Mouse (Mus musculus) intestine, embryonic 16.5 days (tissue): ENCODE results near the gene Slf2. TPM values are rescaled to one million over a fixed set of nuclear protein-coding genes. Genes with fewer than 3 reads are reported as not detected.

ENCODE experiments used
- ATAC-seq: fragments of 200-750 bp; cut with Nextera tagmentation; 2 replicates; pipeline ENCODE4 v1.8.0; 2017; ENCODE audit warnings: moderate TSS enrichment, moderate library complexity
- H3K27ac ChIP-seq: fragments of 300-500 bp; sonication (generic); 2 replicates; pipeline ENCODE4 v1.5.1; 2014; ENCODE audit warnings: mild to moderate bottlenecking, low read length
- H3K27me3 ChIP-seq: fragments of 300-500 bp; sonication (generic); replicated peaks from 2 replicates; pipeline ENCODE4 v1.6.1; 2014; ENCODE audit warnings: low read length, control low read depth, mixed read lengths; ENCODE audit not compliant: control insufficient read depth, insufficient read depth
- H3K36me3 ChIP-seq: fragments of 300-500 bp; sonication (generic); 2 replicates; pipeline ENCODE4 v1.6.1; 2014; ENCODE audit warnings: low read length, control low read depth; ENCODE audit not compliant: control insufficient read depth, insufficient read depth
- H3K4me1 ChIP-seq: fragments of 300-500 bp; sonication (generic); 2 replicates; pipeline ENCODE4 v1.6.1; 2014; ENCODE audit warnings: low read length, control low read depth, mixed read lengths; ENCODE audit not compliant: control insufficient read depth, insufficient read depth
- H3K4me2 ChIP-seq: fragments of 300-500 bp; sonication (generic); 2 replicates; pipeline ENCODE4 v1.6.1; 2014; ENCODE audit warnings: low read depth, low read length, control low read depth
- H3K4me3 ChIP-seq: fragments of 300-500 bp; sonication (generic); 2 replicates; pipeline ENCODE4 v1.5.1; 2014; ENCODE audit warnings: mild to moderate bottlenecking, low read length
- H3K9ac ChIP-seq: fragments of 300-500 bp; sonication (generic); 2 replicates; pipeline ENCODE4 v1.6.1; 2014; ENCODE audit warnings: low read depth, low read length
- H3K9me3 ChIP-seq: fragments of 300-500 bp; sonication (generic); 2 replicates; pipeline ENCODE4 v1.6.1; 2016; ENCODE audit warnings: low read length, control low read depth; ENCODE audit not compliant: control insufficient read depth
- WGBS: fragments of 180-500 bp; shearing (Covaris S2); extraction: QIAGEN DNeasy Blood & Tissue Kit; methylation state at CpG from one replicate; pipeline ENCODE4 v1.1.7; 2014; 5-methylcytosine and 5-hydroxymethylcytosine counted together
- polyA plus RNA-seq: library from polyadenylated mRNA; unstranded; fragments of >200 nt; fragmentation: Nextera tagmentation; extraction: Ambion mirVana; gene quantifications from 2 replicates; pipeline ENCODE4 v1.2.1, GENCODE M21; 2015

The Slf2 gene
- polyA plus RNA-seq, 1 experiment from 2014 or later: 26.8 TPM

DNA sequence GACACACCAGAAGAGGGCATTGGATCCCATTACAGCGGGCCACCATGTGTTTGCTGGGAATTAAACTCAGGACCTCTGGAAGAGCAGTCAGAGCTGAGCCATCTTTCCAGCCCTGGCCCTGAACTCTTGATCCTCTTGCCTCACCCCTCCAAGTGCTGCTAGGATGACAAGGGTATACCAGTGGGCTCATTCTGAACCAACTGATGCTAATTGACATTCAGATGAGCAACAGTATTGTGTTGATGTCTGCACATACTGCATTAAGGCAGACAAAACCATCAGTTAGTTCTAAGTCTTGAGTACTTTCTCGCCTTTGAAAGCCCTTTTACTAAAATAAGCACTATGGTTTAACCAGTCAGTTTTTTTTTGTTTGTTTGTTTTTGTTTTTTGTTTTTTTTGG, 28.7 kb downstream of the Slf2 start:
- Histone ChIP-seq H3K9ac (no peak overlapping the region), H3K27ac (no peak overlapping the region), H3K4me3 (no peak overlapping the region), H3K4me1 (no peaks in the 10 kb centered on the region), H3K27me3 (no peaks in the 10 kb centered on the region), H3K4me2 (no peak overlapping the region), H3K36me3 (peaks cover 40% of the 10 kb centered on the region), H3K9me3 (no peaks in the 10 kb centered on the region)
- 98% methylated on average over 2 of the region's 2 CpGs for WGBS
- no peak for ATAC-seq

DNA sequence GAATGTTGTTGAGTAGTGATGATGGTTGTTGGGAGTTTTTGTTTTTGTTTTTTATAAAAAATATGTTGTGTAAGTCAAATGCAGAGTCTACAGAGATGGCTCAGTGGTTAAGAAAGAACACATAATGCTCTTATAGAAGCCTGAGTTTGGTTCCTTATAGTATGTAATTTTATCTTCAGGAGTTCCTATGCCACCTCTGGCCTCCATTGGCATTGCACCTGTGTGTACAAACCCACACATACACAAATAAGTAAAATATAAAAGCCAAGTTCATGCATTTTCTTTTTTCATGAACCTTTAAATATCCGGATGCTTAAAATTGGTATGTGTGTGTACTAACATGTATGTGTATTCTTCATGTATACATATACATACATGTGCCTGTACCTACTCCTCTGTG, 35.0 kb downstream of the Slf2 start:
- Histone ChIP-seq H3K27me3 (no peaks in the 10 kb centered on the region), H3K4me2 (no peak overlapping the region), H3K9me3 (no peaks in the 10 kb centered on the region), H3K4me3 (no peak overlapping the region), H3K4me1 (no peaks in the 10 kb centered on the region), H3K36me3 (peaks cover 33% of the 10 kb centered on the region), H3K9ac (no peak overlapping the region), H3K27ac (no peak overlapping the region)
- ATAC-seq: no peak
- 98% methylated on average over 1 of the region's 1 CpGs for WGBS

DNA sequence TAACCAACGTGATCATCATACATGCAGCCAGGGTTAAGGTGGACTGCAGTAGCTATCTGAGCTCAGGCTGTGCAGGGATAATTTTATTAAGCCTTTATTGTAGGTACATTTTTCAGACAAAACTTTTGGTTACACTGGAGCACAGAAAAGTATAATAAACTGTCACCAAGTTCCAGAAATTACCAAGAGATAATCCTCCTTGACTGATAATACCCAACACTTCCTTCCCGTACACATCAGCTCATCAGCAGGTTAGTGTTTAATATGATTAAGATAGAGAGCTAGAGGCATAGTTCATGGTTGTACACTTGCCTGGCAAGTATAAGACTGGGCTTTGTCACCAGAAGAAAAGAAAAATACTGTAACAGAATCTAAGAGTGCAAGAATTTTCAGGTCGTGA, 37.4 kb downstream of the Slf2 start:
- Histone ChIP-seq H3K4me1 (no peaks in the 10 kb centered on the region), H3K27ac (no peak overlapping the region), H3K4me3 (no peak overlapping the region), H3K36me3 (peaks cover 27% of the 10 kb centered on the region), H3K4me2 (no peak overlapping the region), H3K27me3 (no peaks in the 10 kb centered on the region), H3K9ac (no peak overlapping the region), H3K9me3 (no peaks in the 10 kb centered on the region)
- 80% methylated on average over 3 of the region's 3 CpGs for WGBS
- ATAC-seq: no peak

DNA sequence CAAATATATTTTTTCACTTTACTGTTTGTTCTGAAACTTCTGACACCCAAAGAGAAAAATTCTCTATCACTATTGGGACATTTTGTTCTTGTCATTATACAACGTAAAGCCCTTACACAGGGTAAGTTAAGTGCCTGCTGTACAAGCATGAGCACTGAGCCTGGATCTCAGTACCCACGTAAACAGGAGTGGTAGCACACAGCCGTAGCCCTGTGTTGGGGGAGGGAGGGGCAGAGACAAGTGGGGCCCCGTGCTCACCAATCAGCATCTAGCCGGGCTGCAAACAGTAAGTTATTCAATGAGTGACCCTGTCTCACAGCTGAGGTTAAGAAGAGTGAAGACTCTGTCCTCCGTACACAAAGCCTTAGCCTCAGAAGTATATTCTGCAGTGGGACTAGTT, 45.7 kb downstream of the Slf2 start:
- Histone ChIP-seq H3K27me3 (no peaks in the 10 kb centered on the region), H3K9me3 (no peaks in the 10 kb centered on the region), H3K9ac (no peak overlapping the region), H3K4me1 (peaks cover 6% of the 10 kb centered on the region; the same call in 1 of the 2 replicates), H3K27ac (no peak overlapping the region), H3K4me3 (no peak overlapping the region), H3K4me2 (no peak overlapping the region), H3K36me3 (peaks cover 28% of the 10 kb centered on the region; the same call in 1 of the 2 replicates)
- 0 out of 2 replicates have a peak, but pooled peaks have one; percentile 42 for ATAC-seq
- WGBS: 67% methylated on average over 6 of the region's 6 CpGs

DNA sequence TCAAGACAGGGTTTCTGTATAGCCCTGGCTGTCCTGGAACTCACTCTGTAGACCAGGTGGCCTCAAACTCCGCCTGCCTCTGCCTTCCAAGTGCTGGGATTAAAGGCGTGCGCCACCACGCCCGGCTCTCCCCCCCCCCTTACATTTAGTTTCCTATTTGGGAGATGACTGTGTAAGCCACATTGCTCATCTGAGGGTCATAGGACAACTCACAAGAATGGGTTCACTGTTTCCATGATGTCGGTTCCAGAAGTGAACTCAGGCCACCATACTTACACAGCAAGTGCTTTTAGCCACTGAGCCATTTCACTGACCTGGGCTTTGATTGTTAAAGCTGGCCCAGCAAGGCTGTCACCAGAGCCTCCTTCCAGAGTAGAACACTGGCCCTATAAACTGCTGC, 46.2 kb downstream of the Slf2 start:
- H3K9ac ChIP-seq: no peak overlapping the region
- 0 out of 2 replicates have a peak, but pooled peaks have one; percentile 23 for ATAC-seq
- no peaks in the 10 kb centered on the region for H3K9me3 ChIP-seq
- H3K4me3 ChIP-seq: no peak overlapping the region
- no peak overlapping the region for H3K27ac ChIP-seq
- H3K27me3 ChIP-seq: no peaks in the 10 kb centered on the region
- H3K4me2 ChIP-seq: no peak overlapping the region
- H3K4me1 ChIP-seq: peaks cover 6% of the 10 kb centered on the region; the same call in 1 of the 2 replicates
- 77% methylated on average over 6 of the region's 6 CpGs for WGBS
- peaks cover 27% of the 10 kb centered on the region; the same call in 1 of the 2 replicates for H3K36me3 ChIP-seq

DNA sequence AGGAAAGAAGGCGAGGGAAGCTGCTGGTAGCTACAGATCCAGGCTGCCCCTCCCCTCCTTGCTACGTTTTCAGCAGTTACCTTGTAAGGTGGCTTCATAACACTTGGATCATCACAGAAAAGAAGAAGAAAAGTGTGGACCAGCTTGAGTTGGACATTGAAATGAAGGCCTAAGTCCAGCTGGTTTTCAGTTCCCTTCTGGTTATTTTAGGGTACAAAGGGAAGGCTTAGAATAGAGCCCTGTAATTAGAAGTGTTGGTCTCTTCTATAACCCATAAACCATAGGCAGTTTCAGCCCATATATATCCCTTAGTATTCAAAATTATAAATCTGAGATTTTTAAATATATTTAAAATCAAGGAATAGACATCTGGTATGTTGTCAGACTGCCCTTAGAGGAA, 49.8 kb downstream of the Slf2 start:
- Histone ChIP-seq H3K9me3 (no peaks in the 10 kb centered on the region), H3K4me1 (peaks cover 14% of the 10 kb centered on the region), H3K9ac (no peak overlapping the region), H3K27ac (no peak overlapping the region), H3K4me3 (no peak overlapping the region), H3K36me3 (peaks cover 19% of the 10 kb centered on the region; the same call in 1 of the 2 replicates), H3K4me2 (no peak overlapping the region), H3K27me3 (no peaks in the 10 kb centered on the region)
- WGBS: 77% methylated on average over 2 of the region's 2 CpGs
- ATAC-seq: no peak

DNA sequence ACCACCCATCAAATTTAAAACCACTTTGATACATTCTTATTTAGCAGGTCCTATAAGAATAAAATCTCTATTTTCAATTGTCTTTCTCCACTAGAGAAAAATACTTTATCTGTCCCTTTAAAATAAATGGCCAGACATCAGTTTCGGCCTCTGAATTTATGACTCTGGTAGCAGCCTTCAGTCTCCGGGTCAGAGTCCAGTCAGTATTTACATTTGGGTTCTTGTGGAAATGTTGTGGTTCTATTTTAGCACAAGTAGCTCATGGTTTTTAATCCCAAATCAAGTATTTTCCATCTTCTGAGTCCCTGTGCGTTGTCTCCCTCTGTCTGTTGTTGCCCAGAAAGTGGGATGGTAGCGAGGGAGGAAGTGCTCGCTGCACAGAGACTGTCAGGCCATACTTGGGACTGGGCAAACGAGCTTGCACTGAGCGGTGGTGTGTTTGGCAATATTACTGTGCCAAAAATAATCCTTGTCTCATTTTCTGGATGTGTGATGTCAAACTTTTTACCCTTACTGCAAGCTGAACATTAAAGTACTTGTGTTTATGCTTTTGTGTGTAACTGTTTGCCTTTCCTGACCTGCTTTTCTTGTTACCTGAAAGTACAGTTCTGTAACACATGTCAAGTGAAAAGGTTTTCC, 51.6 kb downstream of the Slf2 start:
- H3K4me3 ChIP-seq: peak overlapping the region; percentile 6
- peak overlapping the region; percentile 91 for H3K27ac ChIP-seq
- no peak for ATAC-seq
- peaks cover 23% of the 10 kb centered on the region for H3K4me1 ChIP-seq
- H3K9me3 ChIP-seq: no peaks in the 10 kb centered on the region
- no peaks in the 10 kb centered on the region for H3K27me3 ChIP-seq
- 60% methylated on average over 7 of the region's 7 CpGs for WGBS
- peak overlapping the region; percentile 46 for H3K4me2 ChIP-seq
- H3K9ac ChIP-seq: peak overlapping the region; percentile 25; the same call in 1 of the 2 replicates
- H3K36me3 ChIP-seq: peaks cover 15% of the 10 kb centered on the region; the same call in 1 of the 2 replicates

DNA sequence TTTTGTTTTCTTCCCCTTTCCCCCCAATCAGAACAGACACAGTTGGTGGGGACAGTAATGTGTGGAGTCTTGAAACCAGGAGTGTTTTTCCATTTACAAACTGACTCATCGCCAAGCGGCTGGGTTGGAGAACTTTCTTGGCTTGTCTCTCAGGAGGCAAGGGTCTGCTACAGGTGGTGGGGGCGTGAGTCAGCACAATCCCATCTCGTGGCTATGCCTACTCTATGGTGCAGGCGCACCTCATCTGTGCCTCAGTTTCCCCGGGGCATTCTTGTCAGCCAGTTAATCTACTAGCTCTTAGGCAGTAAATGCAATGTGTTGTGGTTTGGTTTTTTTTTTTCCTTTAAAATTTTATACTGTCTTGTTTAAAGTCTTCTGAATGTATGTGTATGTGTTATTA, 52.4 kb downstream of the Slf2 start:
- Histone ChIP-seq H3K27me3 (no peaks in the 10 kb centered on the region), H3K4me3 (no peak overlapping the region), H3K4me1 (peaks cover 30% of the 10 kb centered on the region), H3K27ac (peak overlapping the region; percentile 61), H3K4me2 (no peak overlapping the region), H3K36me3 (peaks cover 10% of the 10 kb centered on the region; the same call in 1 of the 2 replicates), H3K9me3 (no peaks in the 10 kb centered on the region), H3K9ac (no peak overlapping the region)
- no peak for ATAC-seq
- 83% methylated on average over 6 of the region's 6 CpGs for WGBS

DNA sequence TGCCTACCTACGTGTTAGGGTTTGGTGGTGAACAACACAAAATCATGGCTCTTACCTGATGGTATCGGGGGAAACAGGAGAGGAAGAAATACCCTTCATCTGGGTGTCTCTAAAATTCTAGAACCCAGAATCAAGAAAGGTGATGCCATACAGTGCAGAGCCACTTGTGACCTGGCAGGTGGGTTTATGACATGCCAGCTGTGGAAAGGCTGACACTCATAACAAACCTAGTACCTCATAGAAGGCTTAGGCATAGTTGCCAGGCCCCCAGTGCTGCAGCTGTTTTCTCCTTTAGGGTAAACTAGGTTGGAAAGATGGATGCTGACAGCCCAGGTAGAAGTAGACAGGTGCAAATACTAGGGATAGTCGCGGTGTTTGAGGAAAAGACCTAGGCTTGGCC, 53.5 kb downstream of the Slf2 start:
- H3K36me3 ChIP-seq: peaks cover 8% of the 10 kb centered on the region; the same call in 1 of the 2 replicates
- H3K4me1 ChIP-seq: peaks cover 28% of the 10 kb centered on the region
- H3K27me3 ChIP-seq: no peaks in the 10 kb centered on the region
- WGBS: 90% methylated on average over 4 of the region's 4 CpGs
- peak overlapping the region; percentile 88 for H3K27ac ChIP-seq
- no peaks in the 10 kb centered on the region for H3K9me3 ChIP-seq
- no peak overlapping the region for H3K4me2 ChIP-seq
- H3K4me3 ChIP-seq: no peak overlapping the region
- no peak overlapping the region for H3K9ac ChIP-seq
- ATAC-seq: no peak
